Comparison of ENCODE assay signal across 22 mouse cellular contexts in the genomic region with DNA sequence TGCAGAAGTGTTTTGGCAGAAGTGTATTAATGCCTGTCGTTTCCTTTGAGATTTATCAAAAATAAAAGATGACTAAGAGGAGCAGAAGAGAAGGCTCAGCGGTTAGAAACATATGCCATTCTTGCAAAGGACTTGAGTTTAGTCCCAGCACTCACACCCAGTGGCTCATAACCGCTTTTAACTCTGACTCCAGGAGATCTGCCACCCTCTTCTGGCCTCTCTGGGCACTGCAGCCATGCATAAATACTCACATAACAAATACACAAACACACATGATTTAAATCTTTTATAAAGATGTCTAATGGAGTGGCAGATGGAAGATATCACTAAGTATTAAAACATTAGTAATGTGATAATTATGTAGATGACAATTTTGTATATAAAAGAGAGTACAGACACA. TPM values are rescaled to one million over a fixed set of nuclear protein-coding genes. Genes with fewer than 3 reads are reported as not detected.
DNase-seq lines count a peak whose midpoint lies in the region; ATAC-seq and TF ChIP-seq lines count a peak whose summit lies in the region.
"Had no signal": no experiment of that assay in that cellular context is flagged by ENCODE, and none has a peak within 500 bp of the region (broad histone marks: within the 10 kb centered on the region; RNA-seq: fewer than 3 reads in every experiment).

No protein-coding gene starts in this region.

- H3K27ac ChIP-seq in gastrocnemius, adult 2 months: no peak overlapping the region
- H3K27ac ChIP-seq in liver, embryonic 14.5 days: no peak overlapping the region
- H3K27ac ChIP-seq in liver, embryonic 11.5 days (ENCODE audit: low read depth, low read length): no peak overlapping the region
- no peak overlapping the region for H3K27ac ChIP-seq in ES-Bruce4 (ENCODE audit: insufficient read depth, low read length)
- H3K27ac ChIP-seq in cortical plate, adult 2 months (ENCODE audit: insufficient read depth, low read length): no peak overlapping the region
- H3K27ac ChIP-seq: limb, embryonic 13.5 days; neural tube, embryonic 13.5 days had no signal

- TF ChIP-seq CTCF in gastrocnemius, adult 2 months (IDR thresholded peaks at IDR 0.05): peak; percentile 29; the same call in 1 of the 2 replicates
- peak; percentile 51 for TF ChIP-seq CTCF in liver, embryonic 14.5 days (IDR thresholded peaks at IDR 0.05; ENCODE audit: low read depth)
- TF ChIP-seq CTCF in ES-Bruce4 (IDR thresholded peaks at IDR 0.05; ENCODE audit: low read depth, low read length): peak; percentile 53
- 0 out of 2 replicates have a peak, but pooled peaks have one; percentile 1 for TF ChIP-seq CTCF in cortical plate, adult 2 months (IDR thresholded peaks at IDR 0.05; ENCODE audit: extremely low read depth, insufficient read depth, low read length)

- H3K36me3 ChIP-seq in liver, embryonic 14.5 days (replicated peaks; ENCODE audit: control insufficient read depth, insufficient read depth, low read depth): no peaks in the 10 kb centered on the region
- no peaks in the 10 kb centered on the region for H3K36me3 ChIP-seq in liver, embryonic 11.5 days (ENCODE audit: control insufficient read depth, insufficient read depth, low read length)
- H3K36me3 ChIP-seq in ES-Bruce4 (ENCODE audit: control insufficient read depth, insufficient read depth, low read length, poor library complexity, severe bottlenecking): no peaks in the 10 kb centered on the region

- no peaks in the 10 kb centered on the region for H3K9me3 ChIP-seq in liver, embryonic 14.5 days (ENCODE audit: control insufficient read depth, low read length)
- H3K9me3 ChIP-seq in liver, embryonic 11.5 days (ENCODE audit: control insufficient read depth, low read length): no peaks in the 10 kb centered on the region
- H3K9me3 ChIP-seq in ES-Bruce4 (replicated peaks; ENCODE audit: control insufficient read depth, insufficient read depth, low read length, poor library complexity, severe bottlenecking): no peaks in the 10 kb centered on the region
- H3K9me3 ChIP-seq: limb, embryonic 13.5 days; neural tube, embryonic 13.5 days had no signal

- no peaks in the 10 kb centered on the region for H3K27me3 ChIP-seq in liver, embryonic 14.5 days (ENCODE audit: control insufficient read depth, insufficient read depth, low read length)
- H3K27me3 ChIP-seq in liver, embryonic 11.5 days (replicated peaks; ENCODE audit: control insufficient read depth, insufficient read depth, low read length): no peaks in the 10 kb centered on the region
- H3K27me3 ChIP-seq in ES-Bruce4 (ENCODE audit: control insufficient read depth, insufficient read depth, low read length, poor library complexity, severe bottlenecking): no peaks in the 10 kb centered on the region
- H3K27me3 ChIP-seq: limb, embryonic 13.5 days; neural tube, embryonic 13.5 days had no signal

- DNase-seq in gastrocnemius, adult 2 months: no peak
- DNase-seq in gastrocnemius, postnatal 14 days: no peak
- DNase-seq in liver, embryonic 14.5 days (ENCODE audit: low read depth in 3 of 3, low spot score in 3 of 3): no peak
- no peak for DNase-seq in liver, embryonic 11.5 days (ENCODE audit: low spot score)
- no peak for DNase-seq in frontal cortex, postnatal 25 days (ENCODE audit: low spot score in 2 of 2)
- DNase-seq: adrenal gland, postnatal 25 days; B cell, adult 2 months; cerebellum, postnatal 14 days; kidney, adult 11 months; lung, postnatal 10 days; right cerebral cortex, postnatal 4 days; thymus, adult 2 months had no signal

- intact Hi-C loops in gastrocnemius, adult 2 months (cut with DNase I): no loop called here
- intact Hi-C loops in gastrocnemius, postnatal 14 days (cut with DNase I; ENCODE audit: low total_unique reads): no loop called here

- 47% methylated on average over 3 of the region's 3 CpGs for WGBS in liver, embryonic 14.5 days (ENCODE audit: insufficient replicate concordance)
- WGBS in liver, embryonic 11.5 days: 59% methylated on average over 3 of the region's 3 CpGs

- no peak overlapping the region for H3K4me3 ChIP-seq in gastrocnemius, adult 2 months
- H3K4me3 ChIP-seq in liver, embryonic 14.5 days (ENCODE audit: insufficient read depth in 1 of 2, low read depth in 2 of 2, low read length in 2 of 2): no peak overlapping the region
- no peak overlapping the region for H3K4me3 ChIP-seq in liver, embryonic 11.5 days (ENCODE audit: low read depth, low read length)
- no peak overlapping the region for H3K4me3 ChIP-seq in ES-Bruce4 (ENCODE audit: low read depth, low read length)
- H3K4me3 ChIP-seq in cortical plate, adult 2 months (ENCODE audit: insufficient read depth, low read length): no peak overlapping the region
- H3K4me3 ChIP-seq: limb, embryonic 13.5 days; neural tube, embryonic 13.5 days had no signal

- no peak for TF ChIP-seq POLR2A in ES-Bruce4 (IDR thresholded peaks at IDR 0.05; ENCODE audit: insufficient read depth, low read length)
- TF ChIP-seq POLR2A in cortical plate, adult 2 months (IDR thresholded peaks at IDR 0.05; ENCODE audit: extremely low read depth, insufficient read depth, low read length): no peak

- no peak overlapping the region for H3K4me2 ChIP-seq in liver, embryonic 14.5 days (ENCODE audit: low read depth)
- H3K4me2 ChIP-seq in liver, embryonic 11.5 days: no peak overlapping the region
- H3K4me2 ChIP-seq: limb, embryonic 13.5 days; neural tube, embryonic 13.5 days had no signal

- ATAC-seq in liver, embryonic 14.5 days (ENCODE audit: insufficient read depth): no peak
- no peak for ATAC-seq in liver, embryonic 11.5 days (replicated peaks; ENCODE audit: low FRiP score)
- no peak for ATAC-seq in cerebellum, adult (ENCODE audit: insufficient number of reproducible peaks, low FRiP score, low TSS enrichment)
- ATAC-seq: activated CD4-positive, CD25-positive, alpha-beta regulatory T cell, adult 4 months had no signal

- no peaks in the 10 kb centered on the region for H3K4me1 ChIP-seq in liver, embryonic 14.5 days (replicated peaks; ENCODE audit: control insufficient read depth in 2 of 2, insufficient read depth in 2 of 2, low read length in 1 of 2)
- H3K4me1 ChIP-seq in liver, embryonic 11.5 days (replicated peaks; ENCODE audit: control insufficient read depth, insufficient read depth, low read length): no peaks in the 10 kb centered on the region
- H3K4me1 ChIP-seq in ES-Bruce4 (ENCODE audit: control insufficient read depth, insufficient read depth, low read length): no peaks in the 10 kb centered on the region
- H3K4me1 ChIP-seq in cortical plate, adult 2 months (ENCODE audit: control insufficient read depth, insufficient read depth, low read length): no peaks in the 10 kb centered on the region
- H3K4me1 ChIP-seq: limb, embryonic 13.5 days; neural tube, embryonic 13.5 days had no signal

- TF ChIP-seq EP300 in liver, embryonic 14.5 days (IDR thresholded peaks at IDR 0.05; ENCODE audit: low read depth): no peak
- no peak for TF ChIP-seq EP300 in ES-Bruce4 (IDR thresholded peaks at IDR 0.05; ENCODE audit: insufficient read depth, low read depth, low read length)

- no peak overlapping the region for H3K9ac ChIP-seq in liver, embryonic 14.5 days (replicated peaks)
- H3K9ac ChIP-seq in liver, embryonic 11.5 days (ENCODE audit: low read depth, low read length): no peak overlapping the region
- no peak overlapping the region for H3K9ac ChIP-seq in ES-Bruce4 (ENCODE audit: low read depth, poor library complexity, severe bottlenecking)
- H3K9ac ChIP-seq: limb, embryonic 13.5 days; neural tube, embryonic 13.5 days had no signal

RNA-seq across cellular contexts. Expression of gene Lexm, which starts 20.8 kb away (rescaled TPM):
- not detected for total RNA-seq in gastrocnemius, adult 2 months (2021)
- total RNA-seq in gastrocnemius, postnatal 14 days (2021): not detected
- 0.10 TPM in 1 of 2 replicates, not detected in the other for polyA plus RNA-seq in liver, embryonic 14.5 days (2012; rRNA removed)
- polyA plus RNA-seq in liver, embryonic 14.5 days (2014; fragmentation: Nextera tagmentation; extraction: Ambion mirVana): not detected in 2 replicates
- polyA plus RNA-seq in liver, embryonic 11.5 days (2014; fragmentation: Nextera tagmentation; extraction: Ambion mirVana): 0.30 and 0.52 TPM in 2 replicates
- 1.3 and 2.0 TPM in 2 replicates for polyA plus RNA-seq in ES-Bruce4 (2011; ENCODE audit: insufficient read depth, insufficient read length, low read depth, missing spikeins)
- polyA plus RNA-seq in cortical plate, adult 2 months (2012; rRNA removed): 0.08 and 0.11 TPM in 2 replicates
- total RNA-seq: adrenal gland, postnatal 25 days; layer of hippocampus, adult 18-20 months; megakaryocyte-erythroid progenitor cell, adult 5-6 weeks; monocyte, adult 5-6 weeks had no signal
- polyA plus RNA-seq: activated CD4-positive, CD25-positive, alpha-beta regulatory T cell, adult 4 months; heart, embryonic 16.5 days; thymus, adult 2 months had no signal

RNA-seq across cellular contexts. Expression of gene Ttc22, which starts 26.0 kb away (rescaled TPM):
- total RNA-seq in gastrocnemius, adult 2 months (2021): not detected
- total RNA-seq in gastrocnemius, postnatal 14 days (2021): under 1 TPM; 0.09 to 0.10 TPM
- 0.02 and 0.13 TPM in 2 replicates for polyA plus RNA-seq in liver, embryonic 14.5 days (2012; rRNA removed)
- polyA plus RNA-seq in liver, embryonic 14.5 days (2014; fragmentation: Nextera tagmentation; extraction: Ambion mirVana): 0.06 TPM in 1 of 2 replicates, not detected in the other
- 0.12 TPM in 2 replicates for polyA plus RNA-seq in liver, embryonic 11.5 days (2014; fragmentation: Nextera tagmentation; extraction: Ambion mirVana)
- not detected in 2 replicates for polyA plus RNA-seq in ES-Bruce4 (2011; ENCODE audit: insufficient read depth, insufficient read length, low read depth, missing spikeins)
- polyA plus RNA-seq in cortical plate, adult 2 months (2012; rRNA removed): 1.3 and 1.9 TPM in 2 replicates
- total RNA-seq: adrenal gland, postnatal 25 days; megakaryocyte-erythroid progenitor cell, adult 5-6 weeks; monocyte, adult 5-6 weeks had no signal
- polyA plus RNA-seq: activated CD4-positive, CD25-positive, alpha-beta regulatory T cell, adult 4 months had no signal

RNA-seq across cellular contexts. Expression of gene Dhcr24, which starts 35.4 kb away (rescaled TPM):
- 1 to 10 TPM; 1.5 to 4.7 TPM for total RNA-seq in gastrocnemius, adult 2 months (2021)
- 10 to 100 TPM in 1 of 2 experiments, 1 to 10 TPM in 1; 3.1 to 10.9 TPM for total RNA-seq in gastrocnemius, postnatal 14 days (2021)
- polyA plus RNA-seq in liver, embryonic 14.5 days (2012; rRNA removed): 52.8 and 53.2 TPM in 2 replicates
- polyA plus RNA-seq in liver, embryonic 14.5 days (2014; fragmentation: Nextera tagmentation; extraction: Ambion mirVana): 20.5 and 25.3 TPM in 2 replicates
- 22.9 and 23.0 TPM in 2 replicates for polyA plus RNA-seq in liver, embryonic 11.5 days (2014; fragmentation: Nextera tagmentation; extraction: Ambion mirVana)
- 77.5 and 85.2 TPM in 2 replicates for polyA plus RNA-seq in ES-Bruce4 (2011; ENCODE audit: insufficient read depth, insufficient read length, low read depth, missing spikeins)
- polyA plus RNA-seq in cortical plate, adult 2 months (2012; rRNA removed): 95.3 and 97.6 TPM in 2 replicates

RNA-seq across cellular contexts. Expression of gene Pars2, which starts 54.7 kb away (rescaled TPM):
- 1 to 10 TPM; 2.5 to 3.8 TPM for total RNA-seq in gastrocnemius, adult 2 months (2021)
- 1 to 10 TPM; 2.6 to 2.9 TPM for total RNA-seq in gastrocnemius, postnatal 14 days (2021)
- 3.8 and 3.9 TPM in 2 replicates for polyA plus RNA-seq in liver, embryonic 14.5 days (2012; rRNA removed)
- polyA plus RNA-seq in liver, embryonic 14.5 days (2014; fragmentation: Nextera tagmentation; extraction: Ambion mirVana): 4.3 and 5.8 TPM in 2 replicates
- 11.5 and 11.7 TPM in 2 replicates for polyA plus RNA-seq in liver, embryonic 11.5 days (2014; fragmentation: Nextera tagmentation; extraction: Ambion mirVana)
- polyA plus RNA-seq in ES-Bruce4 (2011; ENCODE audit: insufficient read depth, insufficient read length, low read depth, missing spikeins): 7.2 and 10.0 TPM in 2 replicates
- 10.4 and 10.7 TPM in 2 replicates for polyA plus RNA-seq in cortical plate, adult 2 months (2012; rRNA removed)

Comparison
In these comparisons a context has a peak if more than half of its experiments do, and no peak if none do; other contexts are left out.
1. CTCF ChIP-seq: peak in every context shown above with its lines; median percentile 53 in ES-Bruce4; 51 in liver, embryonic 14.5 days; 29 in gastrocnemius, adult 2 months; 1 in cortical plate, adult 2 months.